Mouse (Mus musculus): ENCODE results near the gene Zic4. TPM values are rescaled to one million over a fixed set of nuclear protein-coding genes. Genes with fewer than 3 reads are reported as not detected.
A peak's percentile ranks its signal among the peaks of the same experiment; 100 is the strongest.

The Zic4 gene
- polyA plus RNA-seq, 1 experiment from 2014 or later, result not detected

GRCm38 (mm10) chr9:91363011-91363730 is 958 bp downstream of the Zic4 start:
- Histone ChIP-seq H3K27me3 (ENCODE audit: insufficient read depth, low read length) (peaks cover 76% of the 10 kb centered on the region), H3K4me2 (ENCODE audit: low read length) (no peak overlapping the region), H3K4me1 (replicated peaks; ENCODE audit: insufficient read depth, low read length) (peaks cover 5% of the 10 kb centered on the region; the same call in 1 of the 2 replicates), H3K9me3 (replicated peaks; ENCODE audit: low read length) (no peaks in the 10 kb centered on the region), H3K27ac (no peak overlapping the region), H3K9ac (ENCODE audit: low read depth, low read length) (no peak overlapping the region), H3K36me3 (ENCODE audit: insufficient read depth, low read length) (no peaks in the 10 kb centered on the region), H3K4me3 (replicated peaks; ENCODE audit: low read depth, low read length) (no peak overlapping the region)
- DNase-seq (ENCODE audit: low spot score) (no peak), ATAC-seq (replicated peaks; ENCODE audit: low FRiP score, low read depth) (no peak)
- no peak for TF ChIP-seq CTCF (IDR thresholded peaks at IDR 0.05; ENCODE audit: low read depth)
- 3% methylated on average over 14 of the region's 14 CpGs for WGBS

- TF ChIP-seq CTCF (IDR thresholded peaks at IDR 0.05; ENCODE audit: low read depth), result no peak
- Histone ChIP-seq H3K27ac (no peak overlapping the region), H3K4me2 (ENCODE audit: low read length) (no peak overlapping the region), H3K9ac (ENCODE audit: low read depth, low read length) (no peak overlapping the region), H3K9me3 (replicated peaks; ENCODE audit: low read length) (no peaks in the 10 kb centered on the region), H3K27me3 (ENCODE audit: insufficient read depth, low read length) (peaks cover 80% of the 10 kb centered on the region), H3K4me1 (replicated peaks; ENCODE audit: insufficient read depth, low read length) (peaks cover 5% of the 10 kb centered on the region; the same call in 1 of the 2 replicates), H3K36me3 (ENCODE audit: insufficient read depth, low read length) (no peaks in the 10 kb centered on the region), H3K4me3 (replicated peaks; ENCODE audit: low read depth, low read length) (no peak overlapping the region)
- ATAC-seq (replicated peaks; ENCODE audit: low FRiP score, low read depth) (no peak), DNase-seq (ENCODE audit: low spot score) (no peak)
- WGBS, result 4% methylated on average over 7 of the region's 7 CpGs
Measured at GRCm38 (mm10) chr9:91363814-91364126, 1.6 kb downstream of the Zic4 start.

GRCm38 (mm10) chr9:91364127-91364970 is 2.1 kb downstream of the Zic4 start:
- H3K9ac ChIP-seq (ENCODE audit: low read depth, low read length), result no peak overlapping the region
- WGBS, result 1% methylated on average over 77 of the region's 77 CpGs
- no peak for DNase-seq (ENCODE audit: low spot score)

GRCm38 (mm10) chr9:91364971-91365501 is 2.8 kb downstream of the Zic4 start:
- under 1% methylated on average over 38 of the region's 42 CpGs for WGBS
- no peak overlapping the region for H3K27ac ChIP-seq
- no peaks in the 10 kb centered on the region for H3K9me3 ChIP-seq (replicated peaks; ENCODE audit: low read length)
- H3K27me3 ChIP-seq (ENCODE audit: insufficient read depth, low read length), result peaks cover 82% of the 10 kb centered on the region
- DNase-seq (ENCODE audit: low spot score) (no peak), ATAC-seq (replicated peaks; ENCODE audit: low FRiP score, low read depth) (peak; percentile 55)
- H3K9ac ChIP-seq (ENCODE audit: low read depth, low read length), result no peak overlapping the region
- H3K4me1 ChIP-seq (replicated peaks; ENCODE audit: insufficient read depth, low read length), result peaks cover 5% of the 10 kb centered on the region; the same call in 1 of the 2 replicates
- H3K36me3 ChIP-seq (ENCODE audit: insufficient read depth, low read length), result no peaks in the 10 kb centered on the region
- H3K4me3 ChIP-seq (replicated peaks; ENCODE audit: low read depth, low read length), result peak overlapping the region; percentile 30
- TF ChIP-seq CTCF (IDR thresholded peaks at IDR 0.05; ENCODE audit: low read depth), result no peak
- H3K4me2 ChIP-seq (ENCODE audit: low read length), result peak overlapping the region; percentile 47

More at GRCm38 (mm10) chr9:91364127-91364970, 2.1 kb downstream of the Zic4 start:
- TF ChIP-seq CTCF (IDR thresholded peaks at IDR 0.05; ENCODE audit: low read depth), result no peak
- Histone ChIP-seq H3K36me3 (ENCODE audit: insufficient read depth, low read length) (no peaks in the 10 kb centered on the region), H3K9me3 (replicated peaks; ENCODE audit: low read length) (no peaks in the 10 kb centered on the region), H3K4me3 (replicated peaks; ENCODE audit: low read depth, low read length) (peak overlapping the region; percentile 30), H3K4me1 (replicated peaks; ENCODE audit: insufficient read depth, low read length) (peaks cover 5% of the 10 kb centered on the region; the same call in 1 of the 2 replicates), H3K27ac (no peak overlapping the region), H3K27me3 (ENCODE audit: insufficient read depth, low read length) (peaks cover 80% of the 10 kb centered on the region), H3K4me2 (ENCODE audit: low read length) (peak overlapping the region; percentile 47)
- ATAC-seq (replicated peaks; ENCODE audit: low FRiP score, low read depth), result peak; percentile 17

GRCm38 (mm10) chr9:91365664-91366063 is 3.5 kb downstream of the Zic4 start, which contains the start of gene Zic1:
Gene Zic1 (minus strand): TSS chr9:91365810.
- Histone ChIP-seq H3K9me3 (replicated peaks; ENCODE audit: low read length) (no peaks in the 10 kb centered on the region), H3K4me3 (replicated peaks; ENCODE audit: low read depth, low read length) (peak within 1 kb of the TSS; percentile 30), H3K4me2 (ENCODE audit: low read length) (peak within 1 kb of the TSS; percentile 47), H3K27ac (no peak within 1 kb of the TSS), H3K36me3 (ENCODE audit: insufficient read depth, low read length) (no peaks in the 10 kb centered on the region), H3K27me3 (ENCODE audit: insufficient read depth, low read length) (peaks cover 82% of the 10 kb centered on the region), H3K4me1 (replicated peaks; ENCODE audit: insufficient read depth, low read length) (peaks cover 5% of the 10 kb centered on the region; the same call in 1 of the 2 replicates), H3K9ac (ENCODE audit: low read depth, low read length) (no peak within 1 kb of the TSS)
- no peak for TF ChIP-seq CTCF (IDR thresholded peaks at IDR 0.05; ENCODE audit: low read depth)
- 0% methylated on average over 28 of the region's 33 CpGs for WGBS
- no peak for ATAC-seq (replicated peaks; ENCODE audit: low FRiP score, low read depth)
- DNase-seq (ENCODE audit: low spot score), result no peak
